Mouse (Mus musculus): ENCODE data around the gene Ypel1.

DNA sequence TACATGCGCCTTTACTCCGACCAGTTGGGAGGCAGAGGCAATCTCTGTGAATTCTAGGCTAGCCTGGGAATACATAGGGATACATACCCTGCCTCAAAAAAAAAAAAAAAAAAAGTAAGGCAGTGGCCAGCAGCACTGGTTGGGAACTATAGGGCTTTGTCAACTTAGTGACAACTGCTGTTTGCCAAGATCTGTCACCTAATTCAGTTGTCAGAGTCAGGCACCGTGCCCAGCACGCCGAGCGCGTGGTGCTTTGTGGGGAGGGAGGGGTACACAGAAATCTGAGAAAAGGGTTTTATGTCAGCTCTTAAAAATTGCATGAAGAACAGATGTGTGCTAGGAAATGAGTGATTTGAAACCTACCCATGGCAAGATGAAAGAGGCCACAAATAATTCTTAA lies 8.6 kb downstream of the Ypel1 start:
- TF ChIP-seq GATA1 (IDR thresholded peaks at IDR 0.05; ENCODE audit: low read length), result no peak
- no peak for TF ChIP-seq TAL1 (IDR thresholded peaks at IDR 0.05; ENCODE audit: low read length)
